Comparison of ENCODE assay signal across 9 mouse cellular contexts in genomic region chr14:25466361-25466760, GRCm38 (mm10). TPM values are rescaled to one million over a fixed set of nuclear protein-coding genes. Genes with fewer than 3 reads are reported as not detected.
DNase-seq lines count a peak whose midpoint lies in the region; ATAC-seq and TF ChIP-seq lines count a peak whose summit lies in the region.
"Had no signal": no experiment of that assay in that cellular context is flagged by ENCODE, and none has a peak within 500 bp of the region (broad histone marks: within the 10 kb centered on the region; RNA-seq: fewer than 3 reads in every experiment).

No protein-coding gene starts in this region.

- H3K27me3 ChIP-seq in hindbrain, embryonic 13.5 days: no peaks in the 10 kb centered on the region
- no peaks in the 10 kb centered on the region for H3K27me3 ChIP-seq in hindbrain, embryonic 11.5 days (ENCODE audit: control insufficient read depth, insufficient read depth, low read length)
- no peaks in the 10 kb centered on the region for H3K27me3 ChIP-seq in cerebellum, adult 2 months (ENCODE audit: control insufficient read depth, insufficient read depth, low read length)
- no peaks in the 10 kb centered on the region for H3K27me3 ChIP-seq in intestine, postnatal 0 days (replicated peaks; ENCODE audit: control insufficient read depth, insufficient read depth, low read length)
- H3K27me3 ChIP-seq: embryonic facial prominence, embryonic 13.5 days had no signal

- no peak overlapping the region for H3K4me3 ChIP-seq in hindbrain, embryonic 13.5 days
- H3K4me3 ChIP-seq in hindbrain, embryonic 11.5 days (ENCODE audit: low read depth, low read length): no peak overlapping the region
- H3K4me3 ChIP-seq in cerebellum, adult 2 months (replicated peaks; ENCODE audit: insufficient read depth, low read depth, low read length): peak overlapping the region; percentile 20
- no peak overlapping the region for H3K4me3 ChIP-seq in intestine, postnatal 0 days (ENCODE audit: low read depth, low read length)
- H3K4me3 ChIP-seq: embryonic facial prominence, embryonic 13.5 days had no signal

- no peak for DNase-seq in hindbrain, embryonic 11.5 days (ENCODE audit: low spot score)
- peak; percentile 34 to 36 for DNase-seq in cerebellum, adult 2 months
- no peak for DNase-seq in gastrocnemius, adult 8-10 months (ENCODE audit: low spot score in 2 of 2)
- no peak for DNase-seq in left cerebral cortex, postnatal 14 days (ENCODE audit: low spot score in 2 of 2)
- DNase-seq in left cerebral cortex, postnatal 25 days (ENCODE audit: low spot score in 2 of 2): no peak

- TF ChIP-seq CTCF in cerebellum, adult 2 months (IDR thresholded peaks at IDR 0.05; ENCODE audit: borderline replicate concordance, insufficient read depth, low read depth, low read length): no peak
- TF ChIP-seq CTCF in intestine, postnatal 0 days (IDR thresholded peaks at IDR 0.05; ENCODE audit: low read depth): no peak

- ATAC-seq in hindbrain, embryonic 13.5 days (ENCODE audit: low FRiP score): no peak
- ATAC-seq in hindbrain, embryonic 11.5 days (ENCODE audit: low FRiP score): no peak
- ATAC-seq in intestine, postnatal 0 days: peak; percentile 89
- ATAC-seq in megakaryocyte, adult 5-6 weeks (ENCODE audit: poor library complexity, severe bottlenecking): peak; percentile 14; the same call in 1 of the 2 replicates

- intact Hi-C loops in left cerebral cortex, postnatal 14 days (cut with DNase I): no loop called here
- intact Hi-C loops in left cerebral cortex, postnatal 25 days (cut with DNase I): no loop called here

- TF ChIP-seq POLR2A in cerebellum, adult 2 months (IDR thresholded peaks at IDR 0.05; ENCODE audit: borderline replicate concordance, insufficient read depth, low read length): no peak

- H3K4me2 ChIP-seq in hindbrain, embryonic 13.5 days: no peak overlapping the region
- no peak overlapping the region for H3K4me2 ChIP-seq in hindbrain, embryonic 11.5 days (replicated peaks; ENCODE audit: low read depth, low read length)
- H3K4me2 ChIP-seq in intestine, postnatal 0 days (replicated peaks; ENCODE audit: low read depth): peak overlapping the region; percentile 47

- H3K4me1 ChIP-seq in hindbrain, embryonic 13.5 days (replicated peaks): peaks cover 98% of the 10 kb centered on the region
- H3K4me1 ChIP-seq in hindbrain, embryonic 11.5 days (replicated peaks; ENCODE audit: control insufficient read depth, insufficient read depth, low read length): peaks cover 35% of the 10 kb centered on the region
- peaks cover 78% of the 10 kb centered on the region for H3K4me1 ChIP-seq in cerebellum, adult 2 months (ENCODE audit: control insufficient read depth, insufficient read depth, low read length)
- peaks cover 44% of the 10 kb centered on the region for H3K4me1 ChIP-seq in intestine, postnatal 0 days (replicated peaks; ENCODE audit: control insufficient read depth, insufficient read depth, low read length)

- 63% methylated on average over 4 of the region's 4 CpGs for WGBS in hindbrain, embryonic 13.5 days
- 75% methylated on average over 4 of the region's 4 CpGs for WGBS in hindbrain, embryonic 11.5 days
- 21% methylated on average over 4 of the region's 4 CpGs for WGBS in cerebellum, adult 2 months
- WGBS in intestine, postnatal 0 days: 10% methylated on average over 4 of the region's 4 CpGs

- H3K9me3 ChIP-seq in hindbrain, embryonic 13.5 days: no peaks in the 10 kb centered on the region
- no peaks in the 10 kb centered on the region for H3K9me3 ChIP-seq in hindbrain, embryonic 11.5 days (ENCODE audit: control insufficient read depth, low read length)
- no peaks in the 10 kb centered on the region for H3K9me3 ChIP-seq in intestine, postnatal 0 days (ENCODE audit: control insufficient read depth)
- H3K9me3 ChIP-seq: embryonic facial prominence, embryonic 13.5 days had no signal

- no peaks in the 10 kb centered on the region for H3K36me3 ChIP-seq in hindbrain, embryonic 13.5 days
- no peaks in the 10 kb centered on the region for H3K36me3 ChIP-seq in hindbrain, embryonic 11.5 days (ENCODE audit: control insufficient read depth, insufficient read depth, low read length)
- H3K36me3 ChIP-seq in intestine, postnatal 0 days (ENCODE audit: control insufficient read depth, insufficient read depth): no peaks in the 10 kb centered on the region
- H3K36me3 ChIP-seq: embryonic facial prominence, embryonic 13.5 days had no signal

- H3K27ac ChIP-seq in hindbrain, embryonic 13.5 days: 0 out of 2 replicates have a peak overlapping the region, but pooled peaks have one; percentile 13
- H3K27ac ChIP-seq in hindbrain, embryonic 11.5 days (ENCODE audit: low read depth, low read length): no peak overlapping the region
- no peak overlapping the region for H3K27ac ChIP-seq in cerebellum, adult 2 months (ENCODE audit: insufficient read depth, low read length)
- peak overlapping the region; percentile 90 for H3K27ac ChIP-seq in intestine, postnatal 0 days (ENCODE audit: low read depth, low read length)
- H3K27ac ChIP-seq: embryonic facial prominence, embryonic 13.5 days had no signal

- H3K9ac ChIP-seq in hindbrain, embryonic 13.5 days: no peak overlapping the region
- H3K9ac ChIP-seq in hindbrain, embryonic 11.5 days (ENCODE audit: low read depth, low read length): no peak overlapping the region
- H3K9ac ChIP-seq in intestine, postnatal 0 days (ENCODE audit: low read depth, low read length): no peak overlapping the region
- H3K9ac ChIP-seq: embryonic facial prominence, embryonic 13.5 days had no signal

RNA-seq across cellular contexts. Expression of gene Zmiz1, which starts 7.4 kb away (rescaled TPM):
- 58.5 and 65.3 TPM in 2 replicates for polyA plus RNA-seq in hindbrain, embryonic 13.5 days (2015; fragmentation: Nextera tagmentation; extraction: Ambion mirVana)
- polyA plus RNA-seq in hindbrain, embryonic 11.5 days (2014; fragmentation: Nextera tagmentation; extraction: Ambion mirVana): 47.5 and 57.0 TPM in 2 replicates
- polyA plus RNA-seq in cerebellum, adult 2 months (2012; rRNA removed): 63.7 and 72.5 TPM in 2 replicates
- 12.4 and 13.5 TPM in 2 replicates for polyA plus RNA-seq in intestine, postnatal 0 days (2015; fragmentation: Nextera tagmentation; extraction: Ambion mirVana)
- total RNA-seq in megakaryocyte, adult 5-6 weeks (2015): 88.9 and 90.1 TPM in 2 replicates
- total RNA-seq in megakaryocyte, adult 5-6 weeks (2017): 11.4 and 15.6 TPM in 2 replicates
- 10 to 100 TPM; 18.5 to 28.7 (median 21.8) TPM for total RNA-seq in gastrocnemius, adult 8-10 months (2022)
- 10 to 100 TPM; 86.2 to 98.9 TPM for total RNA-seq in left cerebral cortex, postnatal 14 days (2021)
- 10 to 100 TPM; 85.1 to 95.2 TPM for total RNA-seq in left cerebral cortex, postnatal 25 days (2021)

Comparison
In these comparisons a context has a peak if more than half of its experiments do, and no peak if none do; other contexts are left out.
1. H3K27ac ChIP-seq: peak in hindbrain, embryonic 13.5 days (single experiment) and intestine, postnatal 0 days (single experiment); none in hindbrain, embryonic 11.5 days (single experiment) and cerebellum, adult 2 months (single experiment).
2. ATAC-seq: peak in intestine, postnatal 0 days (single experiment) and megakaryocyte, adult 5-6 weeks (single experiment); none in hindbrain, embryonic 13.5 days (single experiment) and hindbrain, embryonic 11.5 days (single experiment).
3. DNase-seq: peak in cerebellum, adult 2 months (2 of 2); none in hindbrain, embryonic 11.5 days (single experiment), gastrocnemius, adult 8-10 months (0 of 2), left cerebral cortex, postnatal 14 days (0 of 2) and left cerebral cortex, postnatal 25 days (0 of 2).